Mouse (Mus musculus): Measurements from ENCODE around the gene Gm45808. TPM values are rescaled to one million over a fixed set of nuclear protein-coding genes. Genes with fewer than 3 reads are reported as not detected.

The Gm45808 gene
- polyA plus RNA-seq, 1 experiment, result not detected

- no peak for DNase-seq
- Histone ChIP-seq H3K36me3 (ENCODE audit: control insufficient read depth, insufficient read depth, low read length) (peaks cover 11% of the 10 kb centered on the region), H3K27me3 (ENCODE audit: control insufficient read depth, insufficient read depth, low read length) (no peaks in the 10 kb centered on the region), H3K27ac (ENCODE audit: control insufficient read depth, insufficient read depth, low read length) (no peak overlapping the region), H3K4me3 (ENCODE audit: control insufficient read depth, insufficient read depth, low read length) (no peak overlapping the region), H3K4me1 (replicated peaks; ENCODE audit: control insufficient read depth, insufficient read depth, low read length) (peaks cover 20% of the 10 kb centered on the region)
- WGBS, result 76% methylated on average over 9 of the region's 9 CpGs
- TF ChIP-seq CTCF (IDR thresholded peaks at IDR 0.05; ENCODE audit: borderline replicate concordance, control insufficient read depth, extremely low read depth, insufficient read depth, low read length, poor library complexity) (no peak), POLR2A (IDR thresholded peaks at IDR 0.05; ENCODE audit: control insufficient read depth, extremely low read depth, insufficient read depth, low read length, poor library complexity) (no peak)
Observed at GRCm38 (mm10) chr7:45456721-45457203, 29.8 kb downstream of the Gm45808 start.

GRCm38 (mm10) chr7:45455932-45456696 is 30.5 kb downstream of the Gm45808 start:
- DNase-seq, result no peak
- no peak overlapping the region for H3K4me3 ChIP-seq (ENCODE audit: control insufficient read depth, insufficient read depth, low read length)
- H3K4me1 ChIP-seq (replicated peaks; ENCODE audit: control insufficient read depth, insufficient read depth, low read length), result peaks cover 22% of the 10 kb centered on the region
- H3K27ac ChIP-seq (ENCODE audit: control insufficient read depth, insufficient read depth, low read length), result no peak overlapping the region
- H3K36me3 ChIP-seq (ENCODE audit: control insufficient read depth, insufficient read depth, low read length), result peaks cover 11% of the 10 kb centered on the region
- no peaks in the 10 kb centered on the region for H3K27me3 ChIP-seq (ENCODE audit: control insufficient read depth, insufficient read depth, low read length)
- TF ChIP-seq CTCF (IDR thresholded peaks at IDR 0.05; ENCODE audit: borderline replicate concordance, control insufficient read depth, extremely low read depth, insufficient read depth, low read length, poor library complexity) (no peak), POLR2A (IDR thresholded peaks at IDR 0.05; ENCODE audit: control insufficient read depth, extremely low read depth, insufficient read depth, low read length, poor library complexity) (no peak)
- 88% methylated on average over 13 of the region's 13 CpGs for WGBS

DNA sequence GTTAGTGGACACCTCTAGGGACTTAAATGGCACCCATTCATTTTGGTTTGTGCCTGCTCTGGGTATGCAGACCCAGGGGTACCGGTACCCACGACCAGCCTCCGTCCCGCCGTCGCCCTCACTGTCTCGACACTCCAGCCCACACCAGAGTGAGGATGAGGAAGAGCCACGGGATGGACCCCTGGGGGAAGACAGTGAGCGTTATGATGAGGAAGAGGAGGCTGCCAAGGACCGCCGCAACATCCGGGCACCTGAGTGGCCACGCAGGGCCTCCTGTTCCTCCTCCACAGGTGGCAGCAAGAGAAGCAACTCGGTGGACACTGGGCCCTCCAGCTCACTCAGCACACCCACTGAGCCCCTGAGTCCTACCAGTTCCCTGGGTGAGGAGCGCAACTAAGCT is 31.6 kb downstream of the Gm45808 start:
- Histone ChIP-seq H3K4me3 (ENCODE audit: control insufficient read depth, insufficient read depth, low read length) (no peak overlapping the region), H3K27ac (ENCODE audit: control insufficient read depth, insufficient read depth, low read length) (no peak overlapping the region), H3K4me1 (replicated peaks; ENCODE audit: control insufficient read depth, insufficient read depth, low read length) (peaks cover 13% of the 10 kb centered on the region), H3K36me3 (ENCODE audit: control insufficient read depth, insufficient read depth, low read length) (peaks cover 11% of the 10 kb centered on the region), H3K27me3 (ENCODE audit: control insufficient read depth, insufficient read depth, low read length) (no peaks in the 10 kb centered on the region)
- no peak for DNase-seq
- 95% methylated on average over 15 of the region's 15 CpGs for WGBS
- TF ChIP-seq CTCF (IDR thresholded peaks at IDR 0.05; ENCODE audit: borderline replicate concordance, control insufficient read depth, extremely low read depth, insufficient read depth, low read length, poor library complexity) (no peak), POLR2A (IDR thresholded peaks at IDR 0.05; ENCODE audit: control insufficient read depth, extremely low read depth, insufficient read depth, low read length, poor library complexity) (no peak)

GRCm38 (mm10) chr7:45451344-45451982 is 35.1 kb downstream of the Gm45808 start:
- Histone ChIP-seq H3K36me3 (ENCODE audit: control insufficient read depth, insufficient read depth, low read length) (no peaks in the 10 kb centered on the region), H3K4me3 (ENCODE audit: control insufficient read depth, insufficient read depth, low read length) (no peak overlapping the region), H3K27ac (ENCODE audit: control insufficient read depth, insufficient read depth, low read length) (no peak overlapping the region), H3K27me3 (ENCODE audit: control insufficient read depth, insufficient read depth, low read length) (no peaks in the 10 kb centered on the region), H3K4me1 (replicated peaks; ENCODE audit: control insufficient read depth, insufficient read depth, low read length) (peaks cover 2% of the 10 kb centered on the region; the same call in 1 of the 2 replicates)
- DNase-seq, result peak; percentile 83
- WGBS, result 63% methylated on average over 23 of the region's 23 CpGs
- TF ChIP-seq CTCF (IDR thresholded peaks at IDR 0.05; ENCODE audit: borderline replicate concordance, control insufficient read depth, extremely low read depth, insufficient read depth, low read length, poor library complexity) (peak; percentile 90), POLR2A (IDR thresholded peaks at IDR 0.05; ENCODE audit: control insufficient read depth, extremely low read depth, insufficient read depth, low read length, poor library complexity) (no peak)

DNA sequence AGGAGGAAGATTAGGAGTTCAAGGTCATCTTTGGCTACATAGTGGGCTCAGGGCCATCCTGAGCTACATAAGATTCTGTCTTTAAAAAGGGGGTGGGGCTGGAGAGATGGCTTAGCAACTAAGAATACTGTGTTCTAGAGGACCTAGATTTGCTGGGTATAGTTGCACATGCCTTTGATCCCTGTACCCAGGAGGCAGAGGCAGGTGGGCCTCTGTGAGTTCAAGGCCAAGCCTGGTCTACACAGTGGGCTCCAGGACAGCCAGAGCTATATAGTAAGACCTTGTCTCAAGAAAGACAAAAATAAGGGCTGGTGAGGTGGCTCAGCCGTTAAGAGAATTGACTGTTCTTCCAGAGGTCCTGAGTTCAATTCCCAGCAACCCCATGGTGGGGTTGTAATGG is 36.6 kb downstream of the Gm45808 start:
- Histone ChIP-seq H3K4me3 (ENCODE audit: control insufficient read depth, insufficient read depth, low read length) (no peak overlapping the region), H3K4me1 (replicated peaks; ENCODE audit: control insufficient read depth, insufficient read depth, low read length) (peaks cover 2% of the 10 kb centered on the region; the same call in 1 of the 2 replicates), H3K27ac (ENCODE audit: control insufficient read depth, insufficient read depth, low read length) (no peak overlapping the region), H3K36me3 (ENCODE audit: control insufficient read depth, insufficient read depth, low read length) (no peaks in the 10 kb centered on the region), H3K27me3 (ENCODE audit: control insufficient read depth, insufficient read depth, low read length) (no peaks in the 10 kb centered on the region)
- WGBS, result 100% methylated on average over 1 of the region's 1 CpGs
- TF ChIP-seq CTCF (IDR thresholded peaks at IDR 0.05; ENCODE audit: borderline replicate concordance, control insufficient read depth, extremely low read depth, insufficient read depth, low read length, poor library complexity) (no peak), POLR2A (IDR thresholded peaks at IDR 0.05; ENCODE audit: control insufficient read depth, extremely low read depth, insufficient read depth, low read length, poor library complexity) (no peak)
- DNase-seq, result no peak

- Histone ChIP-seq H3K36me3 (ENCODE audit: control insufficient read depth, insufficient read depth, low read length) (no peaks in the 10 kb centered on the region), H3K4me1 (replicated peaks; ENCODE audit: control insufficient read depth, insufficient read depth, low read length) (peaks cover 2% of the 10 kb centered on the region; the same call in 1 of the 2 replicates), H3K27me3 (ENCODE audit: control insufficient read depth, insufficient read depth, low read length) (no peaks in the 10 kb centered on the region), H3K4me3 (ENCODE audit: control insufficient read depth, insufficient read depth, low read length) (no peak overlapping the region), H3K27ac (ENCODE audit: control insufficient read depth, insufficient read depth, low read length) (no peak overlapping the region)
- no peak for DNase-seq
- no peak for TF ChIP-seq POLR2A (IDR thresholded peaks at IDR 0.05; ENCODE audit: control insufficient read depth, extremely low read depth, insufficient read depth, low read length, poor library complexity)
- peak; percentile 44; the same call in 1 of the 2 replicates for TF ChIP-seq CTCF (IDR thresholded peaks at IDR 0.05; ENCODE audit: borderline replicate concordance, control insufficient read depth, extremely low read depth, insufficient read depth, low read length, poor library complexity)
- WGBS, result 57% methylated on average over 11 of the region's 11 CpGs
Observed at GRCm38 (mm10) chr7:45447325-45447990, 39.2 kb downstream of the Gm45808 start.
